Mouse (Mus musculus): ENCODE data around the gene Sema4a.

Sema4a gene

DNA sequence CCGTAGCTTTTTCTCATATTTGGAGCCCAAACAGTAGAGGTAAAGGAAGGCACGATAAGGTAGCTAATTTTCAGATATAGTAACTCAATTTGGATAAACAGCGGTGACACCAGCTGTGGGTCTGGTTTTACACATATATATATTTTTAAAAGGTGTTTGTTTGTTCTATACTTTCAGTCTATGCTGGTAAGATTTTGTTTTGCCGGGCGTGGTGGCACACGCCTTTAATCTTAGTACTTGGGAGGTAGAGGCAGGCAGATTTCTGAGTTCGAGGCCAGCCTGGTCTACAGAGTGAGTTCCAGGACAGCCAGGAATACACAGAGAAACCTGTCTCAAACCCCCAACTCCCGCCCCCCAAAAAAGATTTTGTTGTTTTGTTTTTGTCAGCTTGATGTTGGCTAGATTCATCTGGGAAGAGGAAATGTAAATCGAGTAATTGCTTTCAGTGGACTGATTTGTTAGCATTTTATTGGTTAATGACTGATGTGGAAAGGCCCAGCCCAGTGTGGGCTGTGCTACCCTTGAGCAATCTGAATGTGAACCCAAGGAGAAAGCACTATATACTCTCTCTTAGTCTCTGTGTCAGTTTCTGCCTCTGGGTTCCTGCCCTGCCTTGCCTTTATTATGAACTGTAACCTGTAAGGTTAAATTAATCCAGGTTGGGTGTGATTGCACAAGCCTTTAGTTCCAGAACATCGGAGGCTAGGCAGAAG lies 35.1 kb downstream of the Sema4a start:
- DNase-seq: no peak

DNA sequence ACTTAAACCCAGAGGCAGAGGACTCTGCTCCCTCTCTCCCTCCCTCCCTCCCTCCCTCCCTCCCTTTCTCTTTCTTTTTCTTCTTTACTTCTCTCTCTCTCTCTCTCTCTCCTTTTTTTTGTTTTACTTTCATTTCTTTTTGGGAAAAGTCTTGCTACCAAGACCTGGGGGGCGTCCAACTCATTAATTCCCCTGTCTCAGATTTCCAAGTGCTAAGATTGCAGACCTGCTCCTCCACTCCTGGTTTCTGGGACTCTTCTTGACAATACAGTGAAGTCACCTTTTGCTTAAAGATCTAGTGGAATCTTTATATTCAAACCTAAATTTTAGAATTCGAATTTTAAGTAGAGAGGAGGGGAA lies 35.7 kb downstream of the Sema4a start:
- no peak for DNase-seq

DNA sequence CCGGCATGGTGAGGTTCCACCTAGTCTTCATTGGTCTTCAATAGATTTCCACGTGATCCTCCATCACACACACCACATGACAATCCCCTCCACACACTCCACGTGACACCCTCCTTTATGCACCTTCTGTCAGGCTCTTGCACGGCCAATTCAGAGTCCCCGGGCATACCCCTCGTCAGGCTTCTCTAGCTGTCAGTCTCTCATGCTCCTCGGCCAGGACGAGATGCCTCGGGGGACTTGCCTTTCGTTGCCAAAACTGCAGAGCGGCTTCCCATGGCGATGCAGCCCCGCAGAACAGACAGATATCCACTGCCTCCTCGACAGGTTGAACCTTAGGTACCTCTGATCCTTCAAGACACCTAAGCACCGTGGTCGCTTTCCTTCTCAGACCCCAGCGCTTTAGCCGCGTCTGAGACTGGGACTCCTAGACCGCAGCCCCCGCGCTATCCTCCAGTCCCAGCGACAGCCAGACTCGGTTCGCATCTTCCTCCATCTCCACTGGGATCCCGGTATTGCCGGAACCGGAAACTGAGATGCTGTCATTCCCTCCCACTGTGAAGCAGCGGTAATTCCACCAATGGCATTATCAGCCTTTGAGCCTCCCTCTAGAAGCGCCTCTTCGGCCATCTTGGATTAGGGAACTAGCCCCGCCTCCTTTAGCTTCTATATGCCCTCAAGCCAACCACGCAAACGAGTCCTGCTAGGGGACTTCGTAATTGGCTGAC lies 36.2 kb downstream of the Sema4a start, which contains the start of gene Slc25a44:
Slc25a44 (minus strand) TSS at position 535 of the 725 bp plus-strand sequence.
- peak; percentile 95 for DNase-seq

DNA sequence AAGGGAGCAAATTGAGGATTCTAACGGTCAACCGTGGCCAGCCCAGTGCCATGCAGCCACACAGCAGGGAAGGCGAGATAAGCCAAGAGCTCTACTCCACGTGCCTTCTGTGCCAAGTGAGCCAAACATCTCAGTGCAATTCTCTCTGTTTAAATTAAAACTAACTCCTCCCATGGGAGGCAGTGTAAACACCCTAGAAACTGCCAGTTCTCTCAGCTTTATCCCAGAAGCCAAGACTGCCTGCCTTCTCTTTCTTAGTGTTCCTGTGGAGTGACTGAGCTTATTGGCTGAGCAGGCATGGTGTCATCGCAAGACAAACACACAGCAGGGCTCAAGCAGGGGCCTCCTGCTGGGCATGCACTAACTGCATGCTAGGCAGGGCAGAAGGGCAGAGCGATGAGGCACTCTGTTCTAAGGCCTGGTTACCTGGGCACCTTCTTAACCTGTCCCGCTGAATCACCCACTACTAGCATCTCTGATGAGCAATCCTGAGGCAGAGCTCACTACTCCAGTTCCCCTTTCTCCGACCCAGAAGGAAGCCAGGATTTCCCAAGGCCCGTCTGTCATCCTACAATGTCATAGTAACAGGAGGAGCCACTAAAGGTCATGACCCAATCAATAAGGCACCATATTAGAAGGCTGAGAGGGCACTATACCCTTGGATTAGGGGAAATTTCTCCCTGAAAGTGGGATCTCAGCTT lies 38.8 kb downstream of the Sema4a start:
- peak; percentile 27 for DNase-seq

DNA sequence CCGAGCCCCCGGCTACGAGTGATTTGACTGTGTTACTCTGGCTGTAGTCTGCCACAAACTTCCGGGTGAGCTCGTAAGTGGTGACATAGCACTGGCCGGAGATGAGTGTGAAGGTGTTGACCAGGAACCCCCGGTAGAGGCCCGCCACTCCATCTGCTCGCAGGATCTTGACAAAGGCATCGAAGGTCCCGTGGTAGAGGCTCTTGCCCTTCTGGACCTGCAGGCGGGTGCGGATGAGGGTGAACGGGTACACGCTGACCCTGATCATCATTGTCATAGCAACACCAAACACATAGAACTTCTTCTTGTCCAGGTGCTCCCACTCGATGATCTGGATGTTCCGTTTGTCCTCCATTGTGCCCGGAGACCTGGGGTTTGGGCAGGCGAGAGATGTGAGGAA lies 40.2 kb downstream of the Sema4a start:
- DNase-seq: no peak

DNA sequence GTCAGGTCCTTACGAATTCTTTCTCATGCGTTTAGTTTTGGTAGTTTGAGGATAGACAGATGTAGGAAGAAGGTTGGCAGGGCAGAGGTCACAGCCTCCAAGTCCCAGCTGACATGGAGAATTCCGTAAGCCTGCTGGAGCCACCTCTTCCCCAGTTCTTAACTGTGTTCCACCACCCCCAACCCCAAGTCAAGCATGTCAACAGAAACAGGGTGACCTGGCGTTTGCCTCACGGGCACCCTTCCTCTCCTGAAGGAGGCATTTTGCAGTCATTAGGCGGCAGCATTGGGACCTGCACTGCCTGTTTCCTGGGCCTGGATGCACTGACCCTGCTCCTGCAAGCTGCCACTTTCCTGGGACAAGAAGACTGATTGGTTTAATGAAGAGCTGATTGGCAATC lies 43.0 kb downstream of the Sema4a start:
- no peak for DNase-seq

DNA sequence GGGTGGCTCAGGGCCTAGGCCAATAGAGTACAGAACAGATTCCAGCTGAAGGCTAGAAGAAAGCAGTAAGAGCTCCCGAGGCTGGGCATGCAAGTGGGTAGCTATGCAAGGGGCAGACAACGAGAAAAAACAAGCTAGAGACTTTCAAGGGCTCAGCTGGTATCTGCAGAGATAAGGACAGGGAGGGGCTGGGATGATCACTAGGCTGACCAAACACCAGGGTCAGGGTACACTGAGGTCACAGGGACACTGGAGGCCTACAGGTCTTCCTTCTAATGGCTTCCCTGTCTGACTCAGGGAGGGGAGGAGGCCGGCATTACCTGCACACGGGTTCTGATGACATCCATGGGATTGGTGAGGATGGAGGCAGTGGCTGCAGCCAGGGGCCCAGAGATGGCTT lies 45.3 kb downstream of the Sema4a start:
- DNase-seq: no peak

DNA sequence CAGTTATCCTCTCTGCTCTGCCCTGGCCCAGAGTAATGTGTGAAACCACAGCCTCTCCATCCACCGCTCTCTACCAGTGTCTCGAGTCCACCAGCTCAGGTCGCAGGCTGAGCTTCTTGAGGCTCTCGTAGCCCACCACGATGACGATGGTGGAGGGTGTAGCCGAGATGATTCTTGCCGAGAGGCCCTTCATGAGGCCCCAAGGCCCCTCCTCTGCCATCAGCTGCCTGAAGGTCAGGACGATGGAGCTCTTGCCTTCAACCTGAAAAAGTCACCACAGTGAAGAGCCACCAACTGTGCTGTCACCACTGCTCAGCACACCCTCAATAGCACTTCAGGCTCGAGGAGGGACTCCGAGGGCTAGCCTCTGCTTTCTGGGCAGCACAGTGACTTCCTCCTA lies 48.3 kb downstream of the Sema4a start:
- no peak for DNase-seq

DNA sequence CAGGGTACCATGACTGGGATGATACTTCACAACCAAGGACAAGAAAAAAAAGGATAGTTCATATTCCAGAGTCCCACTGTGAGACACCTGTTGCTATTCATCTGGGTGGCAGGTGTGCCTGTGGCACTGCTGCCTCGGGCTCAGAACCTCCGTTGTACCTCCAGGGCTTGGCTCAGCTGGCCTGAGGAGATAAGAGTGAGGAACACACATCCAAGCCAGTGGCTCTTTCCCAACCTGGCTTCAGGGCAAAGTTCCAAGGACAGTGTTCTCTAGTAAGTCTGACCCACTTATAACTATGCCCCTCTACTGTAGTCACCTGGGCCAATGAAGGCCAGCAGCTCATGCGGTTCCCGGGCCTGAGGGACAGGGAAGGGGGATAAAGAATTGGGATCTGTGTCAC lies 49.3 kb downstream of the Sema4a start:
- no peak for DNase-seq

DNA sequence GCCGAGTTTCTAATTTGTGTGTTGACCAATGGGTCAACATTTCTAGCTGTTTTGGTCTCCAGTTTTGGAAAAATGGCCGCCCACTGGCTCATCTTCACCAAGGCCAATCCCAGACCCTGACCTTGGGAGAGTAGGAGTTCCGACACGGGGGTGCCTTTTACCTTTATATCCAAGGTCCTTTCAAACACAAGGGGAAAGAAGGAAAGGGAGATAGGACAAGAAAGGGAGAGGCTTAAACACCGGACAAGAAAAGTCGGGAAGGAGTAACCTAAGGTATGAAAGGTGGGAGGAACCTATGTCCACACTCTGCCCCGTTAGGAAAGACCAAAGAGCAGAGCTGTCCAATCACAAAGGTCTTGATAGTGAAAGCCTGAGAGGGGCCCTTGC lies 50.3 kb downstream of the Sema4a start:
- peak; percentile 12 for DNase-seq

DNA sequence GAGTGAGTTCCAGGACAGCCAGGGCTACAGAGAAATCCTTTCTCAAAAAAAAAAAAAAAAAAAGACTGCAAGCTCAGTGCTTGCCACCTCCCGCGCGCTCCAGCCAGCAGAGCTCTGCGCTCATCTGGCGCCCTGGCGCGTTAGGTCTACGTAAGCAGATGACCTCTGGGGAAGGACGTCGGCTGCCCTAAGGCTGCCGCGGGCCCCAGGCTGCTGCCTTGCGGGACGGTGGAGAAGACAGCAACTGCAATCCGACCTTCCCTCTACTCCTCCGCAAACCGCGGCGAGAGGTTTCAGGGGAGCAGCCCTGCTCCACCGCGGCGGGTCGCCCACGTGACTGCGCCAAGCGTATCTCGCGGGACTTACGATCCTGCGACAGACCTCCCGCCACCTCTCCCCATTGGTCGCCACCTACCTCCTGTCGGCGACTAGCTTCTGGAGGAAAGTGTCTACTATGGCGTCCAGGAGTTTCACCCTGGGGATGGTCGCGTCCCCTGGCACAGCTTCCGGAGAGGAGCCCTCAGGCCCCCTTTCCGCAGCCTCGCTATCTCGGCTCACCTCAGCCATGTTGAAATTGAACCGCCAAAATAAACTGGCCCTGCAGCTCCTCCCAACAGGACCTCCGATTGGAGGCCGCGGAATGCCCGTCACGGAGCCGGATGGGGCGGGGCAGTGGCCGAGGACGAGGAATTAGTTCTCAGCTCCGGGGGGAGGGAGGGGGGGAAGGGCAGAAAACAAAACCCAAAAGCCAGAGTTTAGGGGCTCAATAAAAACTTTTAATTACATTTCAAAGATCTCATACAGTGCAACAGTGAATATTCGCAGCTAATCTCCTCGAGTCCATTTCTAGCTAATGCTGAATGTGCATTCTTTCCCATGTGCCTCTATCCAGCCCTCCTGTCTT lies 51.0 kb downstream of the Sema4a start, which contains the start of gene Pmf1:
Pmf1 (minus strand) TSS at position 591 of the 904 bp plus-strand sequence.
- peak; percentile 93 for DNase-seq

DNA sequence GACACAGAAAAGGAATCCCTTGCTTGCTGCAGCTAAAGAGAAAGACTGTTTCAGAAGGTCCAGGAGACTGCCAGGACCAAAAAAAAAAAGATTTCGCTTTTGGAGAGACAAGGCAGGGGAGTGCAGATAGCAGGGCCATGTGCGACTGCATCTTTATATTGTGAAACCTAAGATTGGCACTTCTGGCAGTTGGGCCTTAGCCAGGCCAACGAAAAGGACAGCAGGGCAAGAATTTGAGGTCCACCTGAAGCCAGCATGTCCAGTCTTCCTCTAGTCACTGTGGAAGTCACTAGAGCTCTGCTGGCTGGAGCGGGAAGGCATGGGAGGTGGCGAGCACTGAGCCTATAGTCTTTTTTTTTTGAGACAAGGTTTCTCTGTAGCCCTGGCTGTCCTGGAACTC lies 52.0 kb downstream of the Sema4a start:
- DNase-seq: no peak

DNA sequence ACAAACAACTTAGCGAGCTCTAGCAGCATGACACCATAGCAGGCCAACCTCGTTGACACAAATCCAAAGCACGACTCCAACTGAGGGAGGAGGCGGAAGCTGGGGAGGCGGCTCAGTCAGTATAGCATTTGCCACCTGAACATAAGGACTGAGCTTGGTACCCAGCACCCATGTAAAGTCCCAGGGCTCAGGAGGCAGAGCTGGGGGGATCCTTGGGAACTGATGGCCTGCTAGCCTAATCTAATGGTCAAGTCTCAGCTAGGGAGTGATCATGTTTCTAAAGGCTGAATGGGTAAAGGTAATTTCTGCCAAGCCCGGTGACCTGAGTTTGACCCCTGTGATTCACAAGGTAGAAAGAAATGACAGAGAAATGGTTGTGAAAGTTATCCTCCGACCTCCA lies 53.5 kb downstream of the Sema4a start:
- DNase-seq: no peak

DNA sequence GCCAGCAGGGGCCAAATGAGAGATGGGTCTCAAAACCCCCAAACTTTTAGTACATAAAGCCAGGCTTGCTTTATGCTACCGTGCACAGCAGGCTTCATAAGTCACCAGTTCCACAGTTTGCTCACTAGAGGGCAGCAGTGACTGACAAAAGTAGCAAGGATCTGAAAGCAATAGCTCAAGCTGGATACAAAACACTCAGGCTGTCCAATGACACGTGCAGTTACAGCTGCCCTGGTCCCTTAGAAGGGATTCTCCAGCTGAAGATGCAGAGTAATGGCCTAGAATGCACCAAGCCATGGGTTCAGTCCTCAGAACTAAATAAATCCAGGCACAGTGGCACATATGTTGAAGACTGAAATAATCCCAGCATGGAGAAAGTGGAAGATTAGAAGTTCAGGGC lies 53.9 kb downstream of the Sema4a start:
- peak; percentile 77 for DNase-seq

DNA sequence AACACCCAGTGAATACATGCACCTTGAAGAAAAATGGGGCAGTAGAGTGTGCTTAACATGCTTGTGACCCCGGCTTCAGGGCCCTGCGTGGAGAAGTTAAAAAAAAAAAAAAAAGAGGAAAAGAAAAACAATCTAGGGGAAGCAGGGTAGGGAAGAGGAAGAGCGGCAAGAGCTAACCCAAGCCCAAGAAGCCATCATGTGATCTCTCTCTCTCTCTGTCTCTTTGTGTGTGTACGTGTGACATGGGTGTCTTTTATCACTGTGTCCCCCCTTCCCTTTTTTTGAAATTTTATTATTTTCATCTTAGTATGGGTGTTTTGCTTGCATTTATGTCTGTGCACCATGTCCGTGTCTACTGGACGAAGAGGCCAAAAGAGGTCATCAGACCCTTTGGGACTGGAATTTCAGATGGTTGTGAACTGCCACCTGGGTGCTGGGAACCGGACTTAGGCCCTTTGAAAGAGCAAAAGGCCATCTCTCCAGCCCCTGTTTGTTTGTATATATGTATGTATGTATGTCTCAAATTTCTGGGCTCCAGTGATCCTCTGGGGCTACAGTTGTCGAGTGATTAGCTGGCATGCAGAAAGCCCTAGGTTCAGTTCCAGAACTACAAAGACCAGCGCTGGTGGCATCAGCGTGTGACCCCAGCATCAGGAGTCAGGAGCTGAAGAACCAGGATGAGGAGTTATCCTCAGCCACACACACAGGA lies 57.3 kb downstream of the Sema4a start:
- no peak for DNase-seq

DNA sequence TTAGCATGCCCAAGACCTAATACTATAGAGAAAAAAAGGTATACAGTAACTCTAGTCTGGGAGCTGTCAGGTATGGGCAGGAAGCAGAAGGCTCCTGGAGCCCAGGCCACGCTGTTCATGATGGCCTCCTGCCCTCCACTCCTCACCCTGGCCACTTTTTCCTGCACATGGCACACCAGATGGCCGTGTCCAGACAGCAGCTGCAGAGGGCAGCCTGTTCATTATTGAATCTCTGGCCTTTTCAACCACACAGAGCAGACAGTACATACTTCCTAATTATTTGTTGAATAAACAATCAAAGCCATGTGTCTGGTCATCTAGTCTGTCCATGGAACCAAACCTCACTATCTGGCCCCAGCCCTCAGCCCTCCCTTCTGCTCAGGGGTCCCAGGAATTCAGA lies 62.3 kb downstream of the Sema4a start:
- no peak for DNase-seq

DNA sequence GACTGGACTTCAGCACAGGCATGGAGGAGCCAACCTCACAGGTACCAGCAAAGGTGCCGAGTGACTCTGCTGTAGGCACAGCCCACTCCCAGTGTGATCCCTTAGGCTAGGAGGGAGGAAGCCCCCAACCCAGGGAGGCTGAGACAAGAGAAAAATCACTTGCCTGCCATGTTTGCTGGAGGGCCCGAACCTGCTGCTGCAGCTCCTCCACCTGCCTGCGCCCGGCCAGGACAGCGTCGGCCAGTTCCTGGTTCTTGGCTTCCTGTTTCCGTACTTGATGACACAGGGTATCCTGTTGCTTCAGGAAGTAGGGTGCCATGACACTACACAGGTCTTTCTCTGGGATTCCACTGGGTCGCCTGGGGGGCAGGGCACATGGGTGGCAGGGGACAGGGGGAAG lies 65.2 kb downstream of the Sema4a start:
- DNase-seq: no peak

DNA sequence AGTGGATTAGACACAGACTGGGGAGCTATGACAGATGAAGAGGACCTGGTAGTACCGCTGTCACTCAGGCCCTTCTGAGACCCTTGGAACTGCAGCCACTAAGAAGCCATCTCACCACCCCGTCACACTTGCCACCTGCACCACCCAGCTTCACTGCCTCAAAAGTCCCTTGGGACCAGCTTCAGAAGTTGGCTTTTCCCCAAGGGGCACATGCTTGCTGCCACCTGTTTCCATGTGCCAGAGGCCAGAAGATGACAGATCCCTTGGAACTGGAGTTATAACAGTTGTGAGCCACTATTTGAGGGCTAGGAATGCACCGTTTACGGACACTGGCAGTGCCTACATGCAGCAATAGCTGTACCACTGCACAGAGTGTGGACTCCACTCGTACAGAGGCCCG lies 65.7 kb downstream of the Sema4a start:
- no peak for DNase-seq

DNA sequence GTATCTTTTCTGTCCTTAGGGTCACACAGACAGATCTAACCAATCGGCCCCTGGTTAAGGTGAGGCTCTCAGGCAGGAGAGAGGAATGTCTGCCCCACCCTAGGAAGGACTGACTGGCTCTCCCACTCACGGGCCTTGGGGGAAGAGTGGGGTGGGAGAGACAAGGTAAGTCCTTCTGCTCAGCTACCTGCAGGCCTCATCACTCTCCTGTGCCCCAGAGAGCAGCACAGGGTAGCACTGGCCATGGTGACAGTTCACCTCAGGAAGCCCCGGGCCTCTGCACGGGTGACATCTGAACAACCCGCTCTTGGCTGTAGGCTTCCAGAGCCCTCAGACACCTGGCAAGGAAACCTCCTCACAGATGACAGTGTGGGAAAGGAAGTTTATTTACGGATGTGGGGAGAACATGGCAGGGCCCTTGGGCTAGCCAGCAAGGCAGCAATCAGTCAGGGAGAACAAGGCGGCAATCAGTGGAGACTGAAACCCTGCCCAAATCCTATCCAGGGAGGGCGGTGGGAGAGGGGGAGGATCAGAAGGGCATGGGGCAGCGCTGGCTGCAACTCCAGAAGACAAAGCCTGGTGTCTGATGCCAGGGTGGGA lies 67.1 kb downstream of the Sema4a start:
- DNase-seq: no peak
